Mouse (Mus musculus): ENCODE results near the gene Zfp628.

Gene Zfp628

GRCm38 (mm10) chr7:4942673-4943072 is 27.7 kb downstream of the Zfp628 start:
- DNase-seq, result no peak

GRCm38 (mm10) chr7:4943223-4943815 is 28.3 kb downstream of the Zfp628 start:
- DNase-seq, result peak; percentile 97

DNA sequence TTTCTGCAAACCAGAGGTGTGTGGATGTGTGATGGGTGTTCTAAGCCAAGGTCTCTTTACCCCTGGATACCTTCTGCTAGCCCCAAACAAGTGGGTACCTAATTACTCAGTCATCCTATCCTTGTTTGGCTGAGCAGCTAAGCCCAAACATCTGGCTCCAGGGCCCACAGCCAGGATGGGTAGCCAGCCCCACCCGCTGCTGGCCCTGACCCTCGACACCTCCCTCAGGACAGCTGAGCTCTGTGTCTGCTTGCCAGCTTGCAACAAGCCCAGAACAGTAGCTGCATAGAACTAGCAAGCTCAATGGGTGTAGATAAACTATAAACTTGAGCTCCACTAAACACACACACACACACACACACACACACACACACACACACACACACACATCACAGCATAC is 32.8 kb downstream of the Zfp628 start:
- DNase-seq, result no peak

GRCm38 (mm10) chr7:4948386-4948785 is 33.4 kb downstream of the Zfp628 start:
- DNase-seq, result no peak

GRCm38 (mm10) chr7:4950561-4951342 is 35.7 kb downstream of the Zfp628 start:
- DNase-seq, result no peak

- no peak for DNase-seq
Measured at GRCm38 (mm10) chr7:4953815-4954445, 38.9 kb downstream of the Zfp628 start.

DNA sequence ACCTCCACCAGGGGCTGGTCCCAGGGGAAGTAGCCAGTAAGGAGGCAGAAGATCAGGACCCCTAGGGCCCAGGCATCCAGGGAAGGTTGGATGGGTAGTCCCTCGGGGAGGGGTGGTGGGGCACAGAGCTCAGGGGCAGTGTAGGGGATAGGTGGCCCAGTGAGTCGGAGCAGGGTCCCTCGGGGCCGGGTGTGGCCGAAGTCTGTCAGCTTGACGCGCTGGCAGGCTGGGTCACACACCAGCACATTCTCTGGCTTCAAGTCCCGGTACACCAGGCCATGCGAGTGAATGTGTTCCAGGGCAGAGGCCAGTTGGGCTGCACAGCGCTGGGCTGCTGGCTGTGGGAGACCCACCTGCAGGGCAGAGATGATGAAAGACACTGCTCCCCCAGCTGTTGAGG is 42.3 kb downstream of the Zfp628 start:
- DNase-seq, result no peak

DNA sequence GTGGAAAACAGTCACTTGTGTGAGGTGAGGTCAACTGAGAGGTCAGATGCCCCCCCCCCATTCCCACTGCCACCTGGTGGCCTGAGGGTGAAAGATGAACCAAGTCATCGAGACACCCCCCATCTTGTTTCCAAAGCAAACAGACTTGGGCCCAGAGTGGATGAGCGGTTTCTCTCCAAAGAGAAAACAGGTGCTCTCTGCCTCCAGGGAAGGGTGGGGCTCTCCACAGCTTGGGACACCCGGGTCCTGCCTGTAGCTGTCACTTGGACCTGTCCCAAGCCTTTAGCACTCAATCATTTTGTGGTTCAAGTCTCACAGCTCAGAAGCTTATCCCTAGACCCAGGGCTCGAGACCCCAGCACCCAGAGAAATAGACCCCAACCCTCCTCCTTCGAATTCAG is 48.5 kb downstream of the Zfp628 start:
- no peak for DNase-seq

DNA sequence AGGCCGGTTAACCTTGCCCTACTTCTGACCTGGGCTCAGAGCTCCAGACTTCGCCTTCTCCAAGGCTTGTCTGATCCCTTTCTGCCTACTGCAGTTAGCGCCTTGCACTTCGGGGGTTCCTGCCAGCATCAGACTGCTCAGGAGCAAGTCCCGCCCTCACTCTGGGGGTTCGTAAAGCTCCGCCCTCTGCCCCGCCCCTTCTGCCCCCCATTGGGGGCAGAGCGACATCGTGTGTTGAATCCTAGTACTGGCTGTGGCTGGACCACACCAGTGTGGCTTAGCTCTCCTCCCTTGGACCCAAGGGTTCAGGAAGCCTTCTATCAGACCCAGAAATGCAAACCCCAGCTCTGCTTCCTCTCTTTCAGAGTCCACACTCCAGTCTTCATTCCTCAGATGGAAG is 49.3 kb downstream of the Zfp628 start, which contains the start of gene Sbk2:
Sbk2 (minus strand) TSS at position 135 of the 400 bp plus-strand sequence.
- peak; percentile 19 to 63 for DNase-seq

- no peak for DNase-seq
Measured at GRCm38 (mm10) chr7:4964988-4965387, 50.0 kb downstream of the Zfp628 start.

DNA sequence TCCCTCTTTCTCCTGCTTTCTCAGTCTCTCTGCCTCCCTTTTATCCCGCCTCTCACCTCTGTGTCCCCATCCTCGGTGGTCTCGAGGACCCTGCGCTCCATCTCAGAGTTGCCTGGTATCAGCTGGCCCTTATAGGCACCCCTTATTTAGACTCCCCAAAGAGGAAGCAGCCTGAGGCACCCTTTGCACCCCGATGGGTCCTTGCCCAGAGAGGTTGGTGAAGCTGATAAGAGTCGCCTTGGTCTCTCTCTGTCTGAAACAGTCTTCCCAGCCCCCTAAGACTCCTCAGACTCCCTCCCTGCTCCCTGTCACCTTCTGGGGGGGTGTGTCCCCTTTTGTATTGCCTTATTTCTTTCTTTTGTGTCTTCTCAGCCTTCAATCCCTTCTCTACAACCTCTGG is 56.1 kb downstream of the Zfp628 start, which contains the start of gene Sbk3:
Sbk3 (minus strand) TSS at position 101 of the 400 bp plus-strand sequence.
- no peak for DNase-seq

Measured in cerebellum, postnatal 25 days (tissue).